Mouse (Mus musculus) CH12.LX (cell line): ENCODE results near the gene Plac8. TPM values are rescaled to one million over a fixed set of nuclear protein-coding genes. Genes with fewer than 3 reads are reported as not detected.

ENCODE experiments used
- DNase-seq: peaks from one replicate; pipeline ENCODE4 v3.0.0-alpha.2; 2013; ENCODE audit errors: extremely low read depth
- H3K27ac ChIP-seq: 2 replicates; pipeline ENCODE4 v1.5.1; 2012; ENCODE audit warnings: low read depth, mild to moderate bottlenecking, control low read depth, moderate library complexity; ENCODE audit not compliant: insufficient read depth
- H3K27me3 ChIP-seq: replicated peaks from 2 replicates; pipeline ENCODE3; 2012; ENCODE audit warnings: inconsistent platforms
- H3K36me3 ChIP-seq, 2 experiments: replicated peaks in 1 of 2; 2 replicates each; pipeline versions ENCODE3 to v1.6.1; 2012; ENCODE audit warnings: inconsistent platforms in 1 of 2, low read length in 1 of 2, mild to moderate bottlenecking in 1 of 2, mixed read lengths in 1 of 2, moderate library complexity in 1 of 2; ENCODE audit not compliant: control insufficient read depth in 1 of 2, insufficient read depth in 1 of 2
- H3K4me1 ChIP-seq, 2 experiments: 2 replicates each; pipeline ENCODE4 v1.6.1; 2012; ENCODE audit warnings: inconsistent platforms in 1 of 2, moderate library complexity in 1 of 2; ENCODE audit not compliant: insufficient read depth in 2 of 2, control insufficient read depth in 1 of 2
- H3K4me2 ChIP-seq: 2 replicates; pipeline ENCODE4 v1.6.1; 2012; ENCODE audit warnings: low read depth, mild to moderate bottlenecking, control low read depth; ENCODE audit not compliant: poor library complexity, insufficient read depth, severe bottlenecking
- H3K4me3 ChIP-seq, 3 experiments: fragments of 150-350 bp in 1 of 3; sonication (generic) in 1 of 3; replicated peaks in 1 of 3; 2 replicates each; pipeline versions ENCODE3 to v1.5.1; 2011 to 2012; ENCODE audit warnings: low read depth in 2 of 3, low read length in 2 of 3, mild to moderate bottlenecking in 2 of 3, moderate library complexity in 2 of 3, control low read depth in 1 of 3, improper control_type of control experiment in 1 of 3, inconsistent platforms in 1 of 3, mixed read lengths in 1 of 3; ENCODE audit not compliant: poor library complexity in 1 of 3
- H3K79me2 ChIP-seq: replicated peaks from 2 replicates; pipeline ENCODE4 v1.6.1; 2012; ENCODE audit warnings: mild to moderate bottlenecking, moderate library complexity; ENCODE audit not compliant: control insufficient read depth, poor library complexity, insufficient read depth, severe bottlenecking; ENCODE audit errors: extremely low read depth
- H3K9ac ChIP-seq: 2 replicates; pipeline ENCODE4 v1.6.1; 2012; ENCODE audit warnings: low read depth, mild to moderate bottlenecking, control low read depth, moderate library complexity; ENCODE audit not compliant: insufficient read depth
- H3K9me3 ChIP-seq: replicated peaks from 2 replicates; pipeline ENCODE3; 2012; ENCODE audit warnings: low read length, inconsistent platforms, mixed read lengths
- BHLHE40 ChIP-seq: IDR thresholded peaks from 2 replicates; pipeline ENCODE4 v1.6.1; 2011; ENCODE audit warnings: mild to moderate bottlenecking, low read depth, low read length, improper control_type of control experiment
- CHD1 ChIP-seq: IDR thresholded peaks from 2 replicates; pipeline ENCODE4 v1.6.1; 2012; ENCODE audit warnings: low read depth, low read length, improper control_type of control experiment, inconsistent platforms
- CHD2 ChIP-seq: IDR thresholded peaks from 2 replicates; pipeline ENCODE4 v1.6.1; 2011; ENCODE audit warnings: low read length, improper control_type of control experiment
- CTCF ChIP-seq, 2 experiments: IDR thresholded peaks in 1 of 2; conservative IDR thresholded peaks in 1 of 2; 2 replicates each; pipeline ENCODE4 v1.5.1; 2011 to 2012; ENCODE audit warnings: low read depth in 2 of 2, low read length in 2 of 2, improper control_type of control experiment in 1 of 2, inconsistent platforms in 1 of 2, mild to moderate bottlenecking in 1 of 2, moderate library complexity in 1 of 2
- E2F4 ChIP-seq: IDR thresholded peaks from 2 replicates; pipeline ENCODE4 v1.6.1; 2011; ENCODE audit warnings: low read depth, low read length, improper control_type of control experiment; ENCODE audit not compliant: insufficient replicate concordance
- ELF1 ChIP-seq: IDR thresholded peaks from 2 replicates; pipeline ENCODE4 v1.6.1; 2014; ENCODE audit warnings: low read depth, mild to moderate bottlenecking, inconsistent platforms, low read length, improper control_type of control experiment
- EP300 ChIP-seq: IDR thresholded peaks from 2 replicates; pipeline ENCODE4 v1.6.1; 2011; ENCODE audit warnings: low read length, improper control_type of control experiment
- ETS1 ChIP-seq: conservative IDR thresholded peaks from 2 replicates; pipeline ENCODE4 v1.6.1; 2012; ENCODE audit warnings: low read depth, mild to moderate bottlenecking, inconsistent platforms, low read length, improper control_type of control experiment, moderate library complexity
- GABPA ChIP-seq: IDR thresholded peaks from 2 replicates; pipeline ENCODE4 v1.6.1; 2012; ENCODE audit warnings: low read depth, low read length, improper control_type of control experiment, inconsistent platforms; ENCODE audit not compliant: insufficient replicate concordance
- JUN ChIP-seq: IDR thresholded peaks from 2 replicates; pipeline ENCODE4 v1.6.1; 2011; ENCODE audit warnings: low read depth, mild to moderate bottlenecking, low read length, improper control_type of control experiment, moderate library complexity; ENCODE audit not compliant: insufficient read depth
- JUND ChIP-seq: conservative IDR thresholded peaks from 2 replicates; pipeline ENCODE4 v1.6.1; 2011; ENCODE audit warnings: low read depth, low read length, improper control_type of control experiment
- KAT2A ChIP-seq: IDR thresholded peaks from 2 replicates; pipeline ENCODE4 v1.6.1; 2012; ENCODE audit warnings: low read length, improper control_type of control experiment, inconsistent platforms; ENCODE audit not compliant: insufficient replicate concordance
- MAZ ChIP-seq: IDR thresholded peaks from 2 replicates; pipeline ENCODE4 v1.6.1; 2012; ENCODE audit warnings: low read depth, mild to moderate bottlenecking, inconsistent platforms, low read length, improper control_type of control experiment, moderate library complexity
- MEF2A ChIP-seq: IDR thresholded peaks from 2 replicates; pipeline ENCODE4 v1.6.1; 2014; ENCODE audit warnings: low read depth, mild to moderate bottlenecking, inconsistent platforms, low read length, improper control_type of control experiment, borderline replicate concordance
- MYC ChIP-seq: IDR thresholded peaks from 2 replicates; pipeline ENCODE4 v1.6.1; 2011; ENCODE audit warnings: low read depth, mild to moderate bottlenecking, improper control_type of control experiment, low read length
- NELFE ChIP-seq: IDR thresholded peaks from 2 replicates; pipeline ENCODE4 v1.6.1; 2011; ENCODE audit warnings: low read depth, low read length, improper control_type of control experiment
- NRF1 ChIP-seq: IDR thresholded peaks from 2 replicates; pipeline ENCODE4 v1.6.1; 2014; ENCODE audit warnings: low read depth, mild to moderate bottlenecking, inconsistent platforms, low read length, improper control_type of control experiment, moderate library complexity
- POLR2A ChIP-seq: IDR thresholded peaks from 2 replicates; pipeline ENCODE4 v1.6.1; 2011; ENCODE audit warnings: low read depth, mild to moderate bottlenecking, improper control_type of control experiment, low read length
- POLR2AphosphoS2 ChIP-seq: IDR thresholded peaks from 2 replicates; pipeline ENCODE4 v1.6.1; 2011; ENCODE audit warnings: low read depth, low read length, improper control_type of control experiment
- RAD21 ChIP-seq: IDR thresholded peaks from 2 replicates; pipeline ENCODE4 v1.6.1; 2011; ENCODE audit warnings: low read depth, mild to moderate bottlenecking, low read length, improper control_type of control experiment, moderate library complexity
- SIN3A ChIP-seq: IDR thresholded peaks from 2 replicates; pipeline ENCODE4 v1.6.1; 2012; ENCODE audit warnings: low read length, improper control_type of control experiment, inconsistent platforms
- SMC3 ChIP-seq: IDR thresholded peaks from 2 replicates; pipeline ENCODE4 v1.6.1; 2011; ENCODE audit warnings: low read depth, low read length, improper control_type of control experiment
- TCF12 ChIP-seq: IDR thresholded peaks from 2 replicates; pipeline ENCODE4 v1.6.1; 2014; ENCODE audit warnings: low read depth, mild to moderate bottlenecking, inconsistent platforms, low read length, improper control_type of control experiment
- USF1 ChIP-seq: IDR thresholded peaks from 2 replicates; pipeline ENCODE4 v1.6.1; 2014; ENCODE audit warnings: low read depth, mild to moderate bottlenecking, inconsistent platforms, low read length, improper control_type of control experiment
- USF2 ChIP-seq: conservative IDR thresholded peaks from 2 replicates; pipeline ENCODE4 v1.6.1; 2011; ENCODE audit warnings: low read depth, low read length, improper control_type of control experiment
- ZC3H11A ChIP-seq: IDR thresholded peaks from 2 replicates; pipeline ENCODE4 v1.6.1; 2012; ENCODE audit warnings: low read depth, mild to moderate bottlenecking, inconsistent platforms, low read length, improper control_type of control experiment
- ZMIZ1 ChIP-seq: IDR thresholded peaks from 2 replicates; pipeline ENCODE4 v1.6.1; 2012; ENCODE audit warnings: low read depth, mild to moderate bottlenecking, inconsistent platforms, low read length, improper control_type of control experiment
- dilution Hi-C: fragments of 300-500 bp; cut with MboI; formaldehyde crosslinking; loops from 2 replicates; pipeline ENCODE4 v1.14.3; 2020; ENCODE audit warnings: low sequenced_read_pairs; ENCODE audit not compliant: extremely low pct_unique_long_range_greater_than_20kb, extremely low pct_ligation_motif_present
- in situ Hi-C: fragments of 300-500 bp; cut with MboI; formaldehyde crosslinking; loops from 3 replicates; pipeline ENCODE4 v1.14.3; 2019; ENCODE audit warnings: low sequenced_read_pairs, low pct_ligation_motif_present, low pct_unique_long_range_greater_than_20kb, mixed read lengths
- polyA plus RNA-seq: library from polyadenylated mRNA; unstranded; fragments of >175 nt; gene quantifications from 2 replicates; pipeline ENCODE4 v1.2.1, GENCODE M21; 2012; ENCODE audit warnings: low read depth; ENCODE audit not compliant: insufficient read length
- total RNA-seq, 2 experiments: library from RNA; depleted of rRNA; stranded (reverse); fragments of 300-350 nt in 1 of 2; fragments of >200 nt in 1 of 2; gene quantifications; 2 replicates each; pipeline ENCODE4 v1.2.3; 2012 to 2014

Gene Plac8
- total and polyA plus RNA-seq, 3 experiments = 64.3 to 258 (median 161) TPM

DNA sequence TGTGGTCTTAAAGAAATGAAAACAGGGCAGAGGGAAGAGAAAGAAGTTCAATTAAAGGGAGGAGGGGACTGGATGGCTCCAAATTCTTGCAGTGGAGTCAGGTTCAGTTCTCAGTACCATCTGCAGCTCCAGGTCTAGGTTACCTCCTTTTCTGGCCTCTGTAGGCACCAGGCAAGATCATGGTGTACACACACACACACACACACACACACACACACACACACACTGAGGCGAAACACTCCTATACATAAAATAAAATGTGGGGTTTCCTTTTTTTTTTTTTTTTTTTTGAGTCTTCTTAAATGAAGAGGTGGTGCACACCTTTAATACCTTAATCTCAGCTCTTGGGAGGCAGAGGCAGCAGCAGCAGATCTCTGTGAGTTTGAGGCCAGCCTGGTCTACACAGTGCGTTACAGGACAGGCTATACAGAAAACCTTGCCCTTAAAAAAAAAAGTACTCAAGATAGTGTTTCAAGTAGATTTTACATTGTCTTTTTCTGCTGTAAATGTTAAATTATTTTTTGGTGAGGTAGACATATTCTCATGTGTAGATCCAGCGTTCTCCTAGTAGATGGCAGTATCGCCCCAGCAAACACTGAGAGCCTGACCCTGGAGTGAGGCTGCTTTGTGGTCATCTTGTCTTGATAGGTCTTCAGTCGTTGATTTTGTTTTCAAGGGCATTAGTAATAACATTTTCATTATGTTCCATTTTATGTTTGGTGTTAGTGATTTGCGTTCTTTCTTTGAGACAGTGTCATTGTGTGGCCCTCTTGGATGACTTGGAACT, 25.6 kb downstream of the Plac8 start:
- H3K4me3 ChIP-seq = no peak overlapping the region
- dilution Hi-C loops (no loop called here), in situ Hi-C loops (no loop called here)
- H3K4me1 ChIP-seq = peaks cover 0 to 10% of the 10 kb centered on the region in 2 experiments; a peak in 2 of 4 replicates
- H3K79me2 ChIP-seq = no peaks in the 10 kb centered on the region; the same call in 1 of the 2 replicates
- no peak overlapping the region for H3K9ac ChIP-seq
- TF ChIP-seq SMC3 = peak; percentile 77
- TF ChIP-seq RAD21 = peak; percentile 83
- no peak for TF ChIP-seq USF2
- TF ChIP-seq MYC = no peak
- TF ChIP-seq CHD2 = no peak
- no peak for TF ChIP-seq CHD1
- no peak for TF ChIP-seq MAZ
- TF ChIP-seq CTCF (conservative IDR thresholded peaks at IDR 0.05 in 1 of 2, IDR thresholded peaks at IDR 0.05 in 1 of 2; ENCODE audit: low read depth in 2 of 2, low read length in 2 of 2) = peak in 1 of 2 experiments; percentile 75; a peak in 2 of 4 replicates
- no peak for TF ChIP-seq NELFE
- no peak for TF ChIP-seq SIN3A
- no peak for TF ChIP-seq JUND
- peak; percentile 42; the same call in 1 of the 2 replicates for TF ChIP-seq ZC3H11A
- no peak for TF ChIP-seq POLR2A
- TF ChIP-seq JUN = no peak
- no peak for TF ChIP-seq ELF1
- TF ChIP-seq E2F4 = no peak
- TF ChIP-seq USF1 = no peak
- no peak for TF ChIP-seq EP300
- no peak for TF ChIP-seq NRF1
- TF ChIP-seq ZMIZ1 = no peak
- TF ChIP-seq GABPA = no peak
- TF ChIP-seq MEF2A = no peak
- TF ChIP-seq BHLHE40 = no peak
- TF ChIP-seq TCF12 = no peak
- no peak for TF ChIP-seq POLR2AphosphoS2
- TF ChIP-seq ETS1 = no peak
- no peak for TF ChIP-seq KAT2A
- H3K27me3 ChIP-seq = no peaks in the 10 kb centered on the region
- DNase-seq = no peak
- H3K9me3 ChIP-seq = no peaks in the 10 kb centered on the region
- H3K36me3 ChIP-seq = peaks cover 61 to 78% of the 10 kb centered on the region in 2 experiments
- no peak overlapping the region for H3K4me2 ChIP-seq
- H3K27ac ChIP-seq = no peak overlapping the region
